Mouse (Mus musculus): ENCODE measurements at regions not wholly inside any gene's neighbourhood (a gene's known extent, or its start where the extent isn't known, plus 50 kb on each side); places are given as distances from the start of the nearest gene placed in this dataset.

DNA sequence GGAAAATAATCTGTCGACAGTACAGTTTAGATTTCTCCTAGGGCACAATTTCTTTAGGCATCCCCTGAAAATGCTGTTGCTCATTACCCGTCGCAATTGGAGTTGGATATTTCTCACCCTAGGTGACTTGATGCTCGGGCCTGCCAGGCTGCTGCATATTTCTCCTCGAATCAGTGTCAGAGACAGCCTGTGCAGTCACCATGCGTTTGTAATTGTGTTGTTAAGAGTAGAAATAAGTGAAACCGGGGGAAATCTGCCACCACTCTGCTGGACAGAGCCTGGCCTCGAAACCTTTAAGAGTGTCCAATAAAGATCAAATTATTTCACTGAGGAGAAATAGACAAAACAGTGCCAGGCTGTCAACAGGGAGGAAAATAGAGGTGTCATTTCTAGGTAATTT, 340.7 kb upstream of the Zc3h15 start:
- no peak for TF ChIP-seq CTCF (IDR thresholded peaks at IDR 0.05; ENCODE audit: low read depth)
- no peak for TF ChIP-seq EP300 (IDR thresholded peaks at IDR 0.05; ENCODE audit: low read depth)
